Mouse (Mus musculus): Measurements from ENCODE around the gene Acvrl1.

The Acvrl1 gene

DNA sequence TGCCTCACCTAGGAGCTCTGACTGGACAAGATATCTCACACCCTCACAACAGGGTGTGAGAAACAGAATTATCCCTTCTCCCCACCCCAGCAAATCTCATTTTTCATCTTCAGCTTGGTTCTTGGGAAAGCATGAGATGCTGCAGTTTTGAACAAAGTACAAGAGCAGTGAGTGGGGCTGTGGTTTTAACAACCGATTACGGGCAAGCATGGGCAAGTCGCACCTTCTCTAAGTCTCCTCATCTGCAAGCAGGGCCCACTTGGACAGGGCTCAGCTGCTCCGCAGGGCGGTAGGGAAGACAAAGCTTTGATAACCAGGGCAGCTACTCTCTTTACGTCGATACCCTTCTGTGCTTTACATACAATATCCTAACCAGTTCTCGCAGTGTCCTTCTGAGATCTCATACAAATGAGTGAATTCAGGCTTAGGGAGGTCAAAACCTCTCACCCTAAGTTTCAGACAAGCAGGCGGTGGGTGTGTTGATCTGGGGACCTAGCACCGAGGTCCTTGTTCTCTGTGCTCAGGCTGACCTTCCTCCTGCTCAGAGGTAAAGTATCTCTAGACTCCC lies 42.2 kb downstream of the Acvrl1 start:
- no peak for DNase-seq (ENCODE audit: low spot score)

DNA sequence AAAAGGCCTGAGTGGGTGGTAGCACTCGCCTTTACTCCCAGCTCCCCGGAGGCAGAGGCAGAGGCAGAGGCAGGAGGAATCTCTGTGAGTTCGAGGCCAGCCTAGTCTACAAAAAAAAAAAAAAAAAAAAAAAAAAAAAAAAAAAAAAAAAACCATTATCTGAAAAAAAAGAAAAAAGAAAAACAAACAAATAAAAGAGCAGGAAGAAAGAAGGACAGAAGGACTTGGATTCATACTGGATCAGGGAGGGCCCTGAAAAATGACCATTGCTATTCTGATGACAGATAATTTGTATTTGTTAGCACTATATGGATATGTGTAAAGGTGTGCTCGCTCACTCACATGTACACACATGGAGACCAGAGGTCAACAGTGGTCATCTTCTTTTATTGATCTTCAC lies 43.0 kb downstream of the Acvrl1 start:
- no peak for DNase-seq (ENCODE audit: low spot score)

DNA sequence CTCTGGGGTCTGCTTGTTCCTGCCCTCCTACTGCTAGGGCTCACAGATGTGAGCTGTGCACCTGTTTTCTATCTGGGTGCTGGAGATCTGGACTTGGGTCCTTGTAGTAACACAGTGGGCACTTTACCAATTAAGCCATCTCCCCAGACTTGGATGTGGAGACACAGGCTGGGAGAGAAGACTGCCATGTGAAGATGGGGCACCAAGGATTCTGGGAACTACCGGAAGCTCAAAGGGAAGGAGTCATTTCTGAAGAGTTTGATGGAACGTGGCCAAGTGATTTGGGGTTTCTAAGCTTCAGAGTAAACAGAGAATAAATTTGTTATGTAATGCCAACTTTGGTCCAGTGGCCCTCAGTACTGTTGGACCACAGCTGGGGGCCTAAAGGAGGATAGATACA lies 43.7 kb downstream of the Acvrl1 start:
- DNase-seq (ENCODE audit: low spot score): no peak

DNA sequence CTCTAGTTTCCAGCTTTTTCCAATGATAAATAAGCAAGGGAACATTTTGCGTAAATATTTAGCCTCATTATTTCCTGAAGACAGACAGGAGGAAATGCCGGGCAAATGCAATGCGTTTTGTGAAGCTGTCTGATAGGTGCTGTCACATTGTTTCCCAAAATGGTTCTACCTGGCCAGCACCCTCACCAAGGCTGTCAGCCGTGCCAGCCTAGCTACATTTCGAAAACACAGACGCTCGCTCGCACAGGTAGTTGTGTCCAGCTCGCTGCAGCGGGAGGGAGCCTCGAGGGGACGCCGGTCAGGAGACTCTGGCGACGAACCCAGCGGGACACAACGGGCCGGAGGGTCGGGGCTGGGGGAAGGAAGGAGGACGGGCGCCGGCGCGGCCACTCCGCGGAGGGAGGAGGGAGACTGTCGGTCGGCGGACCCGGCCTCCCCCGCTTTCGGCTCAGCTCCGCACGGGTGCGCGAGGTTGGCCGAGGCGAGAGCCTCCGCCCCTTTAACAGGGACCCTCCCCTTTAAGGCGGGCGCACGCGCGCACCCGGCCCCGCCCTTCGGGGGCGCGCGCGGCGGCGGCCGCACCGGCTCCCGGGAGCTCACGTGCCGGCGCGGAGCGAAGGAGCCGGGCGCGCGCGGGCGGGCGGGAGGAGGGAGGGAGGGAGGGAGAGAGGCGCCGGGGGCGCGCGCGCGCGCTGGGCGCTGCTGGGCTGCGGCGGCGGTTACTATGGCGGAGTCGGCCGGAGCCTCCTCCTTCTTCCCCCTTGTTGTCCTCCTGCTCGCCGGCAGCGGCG lies 45.3 kb downstream of the Acvrl1 start, which contains the start of gene Acvr1b:
Gene Acvr1b (plus strand): TSS at position 647 of the 791 bp plus-strand sequence.
- DNase-seq (ENCODE audit: low spot score): peak; percentile 89

DNA sequence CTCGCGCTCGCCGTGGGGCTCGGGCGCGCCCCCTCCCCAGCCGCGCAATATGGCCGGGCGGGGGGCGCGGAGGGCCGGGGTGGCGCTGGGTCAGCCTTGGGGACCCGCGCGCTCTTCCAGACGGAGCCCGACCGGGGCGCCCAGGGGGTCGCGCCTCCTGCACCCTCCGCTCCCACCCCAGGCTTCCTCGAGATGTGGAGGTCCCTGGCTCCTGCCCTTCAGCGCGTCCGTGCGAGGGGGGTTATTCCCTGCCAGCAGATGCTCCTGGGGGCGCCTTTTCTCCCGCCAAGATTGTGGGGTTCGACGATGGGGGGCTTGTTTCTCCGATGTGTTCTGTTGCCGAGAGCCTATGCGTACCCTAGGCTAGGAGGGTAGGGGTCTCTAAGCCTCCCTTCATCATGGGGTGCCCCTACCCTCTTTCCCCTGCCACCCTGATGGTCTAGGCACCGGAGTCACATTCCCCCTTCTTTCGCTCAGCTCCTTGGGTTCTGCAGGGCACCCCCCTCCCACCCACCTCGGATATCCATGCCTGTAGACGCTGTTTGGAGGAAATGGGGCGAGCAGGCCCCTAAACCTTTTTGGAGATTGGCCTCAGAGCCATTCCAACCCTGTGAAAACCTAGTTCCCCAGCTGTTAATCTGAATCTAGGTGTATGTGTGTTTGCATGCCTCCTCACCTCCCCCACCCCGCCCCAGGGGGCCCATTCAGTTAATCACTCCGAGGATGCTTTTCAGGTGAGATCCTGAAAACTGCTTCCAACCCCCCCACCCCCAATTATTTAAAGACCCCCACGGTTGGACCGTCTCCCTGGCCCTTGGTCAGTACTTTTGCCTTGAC lies 46.2 kb downstream of the Acvrl1 start:
- peak; percentile 34 for DNase-seq (ENCODE audit: low spot score)

DNA sequence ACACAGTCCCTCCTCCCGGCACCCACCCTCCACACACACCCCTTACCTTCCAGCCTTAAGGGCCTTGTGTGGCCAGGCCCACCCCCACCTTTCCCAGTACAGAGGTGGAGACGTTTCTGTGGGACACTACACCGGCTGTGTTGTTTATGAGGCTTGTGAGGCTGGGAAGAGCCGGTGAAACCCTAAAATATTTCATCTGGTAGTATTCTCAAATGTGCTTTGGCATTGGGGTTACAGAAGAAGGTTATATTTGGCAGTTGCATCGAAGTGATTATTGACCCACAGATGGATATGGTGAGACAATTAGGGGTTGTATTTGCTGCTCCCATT lies 46.8 kb downstream of the Acvrl1 start:
- no peak for DNase-seq (ENCODE audit: low spot score)

DNA sequence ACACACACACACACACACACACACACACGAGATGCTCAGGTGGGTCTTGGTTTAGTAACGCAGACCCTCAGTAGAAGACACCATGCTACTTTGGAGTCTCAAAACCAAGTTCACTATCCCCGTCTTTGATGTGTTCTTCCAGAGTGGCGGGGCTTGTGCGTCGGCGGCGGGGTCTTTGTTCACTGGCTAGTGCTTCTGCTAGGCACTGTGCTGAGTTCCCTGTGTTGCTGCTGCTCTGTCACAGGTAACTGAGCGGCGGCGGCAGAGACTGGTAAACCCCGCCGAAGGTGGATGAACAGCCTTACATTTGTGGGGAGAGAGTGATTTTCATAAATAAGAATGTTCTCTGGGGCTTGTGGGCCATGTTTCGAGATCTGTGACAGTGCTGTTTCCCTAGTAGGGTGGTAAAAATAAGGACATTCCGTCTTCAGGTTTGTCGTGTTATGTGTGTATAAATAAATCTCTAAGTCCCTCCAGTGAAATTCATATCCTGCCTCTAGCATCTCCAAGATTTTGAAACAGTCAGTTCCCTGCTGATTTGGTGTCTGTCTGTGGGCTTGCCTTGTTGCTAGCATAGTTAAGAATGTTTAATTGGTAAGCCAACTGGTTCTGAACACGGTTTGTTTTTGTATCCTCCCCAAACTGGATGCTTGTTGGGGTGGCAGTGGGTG lies 47.4 kb downstream of the Acvrl1 start:
- peak; percentile 57 for DNase-seq (ENCODE audit: low spot score)

DNA sequence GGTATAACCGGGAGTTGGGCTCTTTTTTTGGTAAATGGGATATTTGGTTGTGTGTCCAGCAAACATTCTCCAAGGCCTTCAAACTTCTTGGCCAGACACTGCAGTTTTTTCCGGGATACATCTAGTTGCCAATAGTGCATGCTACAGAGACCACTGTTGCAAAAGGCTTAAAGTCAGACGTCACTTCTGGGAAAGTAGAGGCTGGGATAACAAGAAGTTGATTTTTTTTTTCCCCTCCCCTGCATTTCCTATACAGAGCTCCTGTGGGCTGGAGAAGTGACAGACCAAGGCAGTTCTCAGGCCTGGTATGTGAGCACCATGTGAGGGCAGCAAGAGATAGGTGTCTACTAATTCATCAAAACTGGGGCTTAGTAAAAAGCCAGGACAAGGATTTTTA lies 48.0 kb downstream of the Acvrl1 start:
- no peak for DNase-seq (ENCODE audit: low spot score)

DNA sequence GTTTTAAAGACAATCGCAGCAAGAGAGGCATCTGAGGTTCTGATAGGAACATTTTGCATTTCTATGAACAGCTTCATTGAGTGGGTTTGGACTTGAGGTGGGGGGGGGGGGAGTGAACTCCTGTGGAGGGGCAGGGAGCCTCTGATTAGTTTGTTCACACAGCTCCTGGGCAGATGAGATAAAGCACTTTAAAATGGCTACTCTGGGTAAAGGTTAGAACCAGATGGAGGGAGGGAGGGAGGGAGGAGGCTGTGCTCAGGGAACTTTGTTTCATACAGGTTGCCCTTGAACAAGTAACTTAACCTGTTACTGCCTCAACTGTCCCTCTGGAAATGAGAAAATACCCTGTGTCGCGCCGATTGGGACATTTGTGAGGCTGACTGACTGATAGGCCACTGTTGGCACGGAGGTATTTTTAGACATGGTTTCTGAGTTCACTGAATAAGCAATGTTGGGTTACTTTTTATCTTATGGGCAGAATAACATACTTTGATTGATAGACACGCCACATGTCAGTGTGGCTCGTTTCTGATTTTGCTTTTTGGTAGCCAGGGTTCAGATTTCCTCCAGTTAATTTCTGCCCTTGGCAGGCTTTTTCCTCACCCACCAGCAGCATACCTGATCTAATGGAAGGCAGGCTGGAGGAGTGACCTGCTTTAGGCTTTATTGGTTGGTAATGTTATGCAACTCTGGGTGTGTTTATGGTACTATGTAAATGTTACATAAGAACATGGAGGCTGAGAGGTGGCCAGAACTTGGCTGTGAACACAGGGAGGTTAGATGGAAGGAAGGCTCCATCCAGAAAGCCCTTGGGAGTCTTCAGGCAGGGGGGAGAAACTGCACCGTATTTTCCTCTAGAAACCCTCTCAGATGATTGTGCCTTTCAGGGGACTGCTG lies 48.7 kb downstream of the Acvrl1 start:
- no peak for DNase-seq (ENCODE audit: low spot score)

DNA sequence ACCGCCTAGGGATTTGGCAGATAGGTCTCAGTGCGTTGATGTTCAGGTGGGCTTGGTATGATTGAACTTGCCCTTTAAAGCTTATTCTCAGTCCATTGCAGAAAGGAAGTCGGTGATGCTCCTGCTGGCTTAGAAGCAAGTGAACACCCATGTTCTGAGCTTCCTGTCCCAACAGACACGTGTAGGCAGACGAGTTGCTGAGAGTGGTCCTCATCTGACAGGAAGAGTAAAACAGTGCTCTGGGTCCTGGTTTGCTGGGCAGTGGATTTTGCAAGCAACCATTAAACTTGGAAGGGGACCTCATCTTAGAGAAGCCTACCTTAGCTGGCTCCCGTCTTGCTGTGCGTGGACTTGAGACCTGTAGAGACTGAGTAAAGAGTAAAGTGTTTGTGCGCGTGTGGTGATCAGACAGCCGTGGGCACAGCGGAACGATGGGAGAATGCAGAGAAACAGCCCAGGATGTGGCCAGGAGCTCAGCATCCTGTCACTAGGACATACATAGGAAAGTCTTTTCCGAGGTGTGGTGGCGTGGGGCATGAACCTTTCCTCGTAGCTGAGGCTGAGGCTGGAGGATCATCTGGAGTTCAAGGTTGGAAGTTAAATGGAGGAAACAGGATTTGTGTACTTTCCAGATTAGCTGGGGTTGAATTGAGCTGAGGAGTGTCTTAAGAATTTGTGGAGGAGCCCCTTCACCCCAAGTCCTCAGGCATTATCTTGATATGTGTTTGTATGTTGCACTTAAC lies 52.2 kb downstream of the Acvrl1 start:
- no peak for DNase-seq (ENCODE audit: low spot score)

DNA sequence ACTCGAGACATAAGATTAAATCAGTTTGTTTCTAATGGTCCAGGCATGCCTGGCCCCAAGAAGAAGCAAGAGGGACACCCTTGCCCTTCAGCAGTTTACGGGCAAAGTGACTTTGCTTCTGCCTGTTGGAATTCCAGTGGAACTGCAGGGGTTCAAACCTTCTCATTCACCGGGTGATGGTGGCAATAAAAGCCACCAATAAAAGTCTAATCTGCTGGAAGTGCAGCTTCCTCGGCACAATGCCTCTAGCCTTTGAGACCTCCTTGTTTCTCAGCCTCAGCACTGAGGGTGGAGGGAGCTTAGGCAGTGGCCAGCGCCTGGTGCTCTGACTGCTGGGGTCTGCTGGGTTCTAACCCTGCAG lies 52.8 kb downstream of the Acvrl1 start:
- DNase-seq (ENCODE audit: low spot score): peak; percentile 18

DNA sequence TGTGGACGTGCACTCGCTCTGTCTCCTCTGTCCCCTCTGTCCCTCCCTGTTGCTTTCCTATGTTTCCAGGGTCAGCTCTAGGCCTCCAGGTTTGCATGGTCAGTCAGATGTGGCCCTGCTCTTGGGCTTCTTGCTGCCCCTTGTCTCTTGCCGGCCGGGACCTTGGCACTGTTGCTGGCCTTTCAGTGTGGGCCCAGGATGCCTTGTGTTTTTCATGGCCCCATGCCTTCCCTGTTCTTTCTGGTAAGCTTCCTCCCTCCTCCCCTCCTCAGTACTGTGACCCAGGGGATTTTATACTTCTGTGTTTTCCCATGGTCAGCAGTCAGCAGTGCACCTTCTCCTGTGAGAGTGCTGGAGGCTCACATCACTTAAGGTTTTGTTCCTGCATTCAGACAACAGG lies 53.2 kb downstream of the Acvrl1 start:
- no peak for DNase-seq (ENCODE audit: low spot score)

DNA sequence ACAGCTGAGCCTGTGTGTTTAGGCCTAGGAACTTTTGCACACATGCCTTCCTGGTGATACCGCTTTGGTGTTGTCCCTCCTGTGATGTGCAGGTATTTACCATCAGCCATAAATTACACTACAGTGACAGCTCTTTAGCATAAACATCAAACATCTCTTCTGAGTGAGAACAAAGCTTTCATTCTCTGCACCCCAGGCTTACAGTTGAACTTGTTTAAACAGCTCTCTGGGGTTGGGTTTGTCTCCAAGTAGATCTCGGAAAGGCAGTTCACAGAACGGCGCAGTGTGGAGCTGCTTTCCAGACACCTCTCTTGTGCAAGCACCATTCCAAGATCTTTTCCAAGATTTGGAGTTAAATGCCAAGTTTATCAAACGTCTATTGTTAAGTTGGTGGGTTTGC lies 54.4 kb downstream of the Acvrl1 start:
- no peak for DNase-seq (ENCODE audit: low spot score)

DNA sequence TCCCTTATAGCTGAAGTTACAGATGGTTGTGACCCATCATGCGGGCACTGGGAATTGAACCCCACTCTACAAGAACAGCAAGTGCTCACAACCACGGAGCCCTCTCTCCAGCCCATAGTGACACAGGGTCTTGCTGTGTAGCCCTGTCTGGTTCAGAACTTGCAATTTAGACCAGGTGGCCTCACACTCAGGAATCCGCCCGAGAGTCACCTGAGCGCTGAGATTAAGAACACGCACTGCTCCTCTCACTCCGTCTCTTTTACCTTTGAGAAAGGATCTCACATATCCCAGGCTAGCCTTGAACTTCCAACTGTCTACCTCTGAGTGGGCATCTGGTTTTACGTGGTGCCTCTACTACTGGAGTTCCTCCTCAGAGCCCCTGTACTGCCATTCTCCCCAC lies 56.0 kb downstream of the Acvrl1 start:
- no peak for DNase-seq (ENCODE audit: low spot score)

DNA sequence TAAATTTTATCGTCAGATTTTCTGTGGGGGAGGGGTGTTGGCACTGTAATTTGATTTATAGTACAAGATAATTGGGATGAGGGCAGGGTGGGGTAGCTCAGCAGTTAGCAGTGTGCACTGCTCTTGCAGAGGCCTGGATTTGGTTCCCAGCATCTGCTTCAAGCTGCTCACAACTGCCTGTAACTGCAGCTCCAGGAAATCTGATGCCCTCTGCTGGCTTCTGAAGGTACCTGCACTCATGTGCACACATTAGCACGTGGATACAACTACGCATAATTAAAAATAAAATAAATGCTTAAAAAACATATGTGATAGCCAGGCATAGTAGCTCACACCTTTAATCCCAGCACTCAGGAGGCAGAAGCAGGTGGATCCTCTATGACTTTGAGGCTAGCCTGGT lies 57.2 kb downstream of the Acvrl1 start:
- no peak for DNase-seq (ENCODE audit: low spot score)

DNA sequence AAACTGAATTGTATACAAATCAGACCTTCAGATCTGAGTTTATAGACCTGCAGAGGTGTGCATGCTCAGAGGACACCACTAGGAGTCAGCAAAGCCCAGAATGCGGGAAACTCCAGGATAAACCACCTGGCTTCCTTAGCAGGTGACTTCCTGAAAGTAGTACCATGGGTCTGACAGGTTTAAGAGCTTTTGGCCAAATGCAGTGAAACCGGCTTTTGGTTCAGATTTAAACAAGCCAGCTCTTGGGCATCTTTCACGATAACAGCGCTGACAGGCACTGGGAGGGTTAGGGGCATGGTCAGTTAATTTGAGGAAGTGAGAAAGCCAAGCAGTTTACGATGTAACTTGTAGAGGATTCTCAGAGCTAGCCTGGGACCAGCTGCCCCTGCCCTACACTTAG lies 59.6 kb downstream of the Acvrl1 start:
- DNase-seq (ENCODE audit: low spot score): no peak

DNA sequence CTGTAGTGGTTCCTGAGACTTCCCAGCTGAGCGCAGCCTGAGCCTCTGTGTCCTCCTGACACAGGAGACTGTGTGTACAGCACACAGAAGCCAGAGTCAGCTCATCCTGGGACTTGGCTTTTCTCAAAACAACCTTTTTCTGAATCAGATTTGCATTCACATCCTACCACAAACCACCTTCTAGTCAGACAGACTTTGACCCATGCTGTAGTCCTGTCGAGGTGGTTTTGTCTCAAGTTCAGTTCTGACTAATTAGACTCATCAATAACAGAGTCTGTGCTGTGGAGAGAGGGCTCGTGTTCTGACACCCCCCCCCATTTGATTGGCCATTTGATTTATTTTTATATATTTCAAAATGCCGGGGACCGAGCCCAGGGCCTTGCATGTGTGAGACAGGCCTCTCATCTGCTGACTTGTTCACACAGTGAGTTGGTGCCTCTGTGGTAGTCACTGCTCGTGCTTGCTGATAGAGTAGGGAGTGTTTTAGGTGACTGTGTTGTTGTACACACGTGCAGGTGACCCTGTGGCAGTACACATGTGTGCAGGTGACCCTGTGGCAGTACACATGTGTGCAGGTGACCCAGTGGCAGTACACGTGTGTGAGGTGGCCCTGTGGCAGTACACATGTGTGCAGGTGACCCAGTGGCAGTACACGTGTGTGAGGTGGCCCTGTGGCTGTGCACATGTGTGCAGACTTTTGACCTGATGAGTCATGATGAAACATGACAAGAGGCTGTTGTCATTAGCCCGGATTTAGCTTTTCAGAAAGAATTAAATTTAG lies 61.8 kb downstream of the Acvrl1 start:
- no peak for DNase-seq (ENCODE audit: low spot score)

DNA sequence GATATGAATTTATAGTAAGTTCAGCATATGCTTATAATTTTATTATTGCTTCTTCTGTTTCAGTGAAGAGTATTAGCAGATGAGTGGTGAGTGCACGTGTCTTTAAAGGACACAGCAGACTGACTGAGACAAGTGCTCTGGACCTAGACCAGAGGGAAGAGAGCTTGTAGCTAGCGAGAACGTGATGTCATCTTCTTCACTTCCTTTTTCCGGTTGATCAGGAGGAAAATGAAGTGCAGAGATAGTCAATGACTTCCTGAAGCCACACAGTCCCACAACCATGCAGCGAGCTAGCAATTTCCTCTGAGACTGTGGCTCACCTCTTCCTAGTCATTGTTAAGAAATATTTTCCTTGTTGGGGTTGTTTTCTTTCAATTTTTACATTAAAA lies 62.4 kb downstream of the Acvrl1 start:
- DNase-seq (ENCODE audit: low spot score): no peak

DNA sequence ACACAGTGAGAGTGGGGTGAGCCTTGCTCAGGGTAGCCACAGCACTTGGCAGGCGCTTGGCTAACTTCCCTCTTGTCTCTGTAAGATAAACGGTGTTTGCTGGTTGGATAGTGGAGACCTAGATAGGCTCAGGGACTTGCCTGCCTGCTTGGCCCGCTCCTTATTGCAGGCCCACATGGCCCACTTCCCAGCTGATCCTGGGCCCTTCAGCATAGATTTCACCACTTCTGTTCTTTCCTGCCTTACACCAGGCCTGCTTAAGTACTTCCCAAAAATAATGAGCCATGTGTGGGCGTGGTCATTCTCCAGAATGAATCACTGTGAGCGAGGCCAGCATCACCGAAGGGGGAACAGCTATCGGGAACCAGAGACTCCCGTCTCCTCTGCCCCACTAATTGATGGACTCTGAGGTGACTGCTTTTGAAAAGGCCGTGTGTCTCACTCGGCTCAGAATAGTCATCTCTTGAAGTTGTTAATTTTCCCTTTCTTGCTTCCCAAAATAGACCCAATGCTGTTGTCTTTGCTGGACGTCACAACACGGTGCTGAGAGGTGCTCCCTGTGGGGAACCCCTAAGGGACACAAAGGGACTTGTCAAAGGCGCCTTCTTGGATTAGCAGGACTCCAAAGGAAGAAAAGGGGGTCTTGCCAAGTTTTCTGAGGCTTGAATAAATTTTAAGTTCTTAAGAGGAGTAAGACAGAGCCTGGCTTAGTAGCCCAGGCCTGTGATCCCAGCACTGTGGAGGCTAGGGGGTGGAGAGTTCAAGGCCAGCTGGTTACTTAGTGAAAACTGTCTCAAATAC lies 63.3 kb downstream of the Acvrl1 start:
- DNase-seq (ENCODE audit: low spot score): peak; percentile 63
